Mouse (Mus musculus): ENCODE data around the gene Tgfbr3.

Tgfbr3 gene

GRCm38 (mm10) chr5:107078361-107078760, 211.1 kb downstream of the Tgfbr3 start:
- DNase-seq (ENCODE audit: low spot score) = no peak

- no peak for DNase-seq (ENCODE audit: low spot score)
These were observed 211.5 kb downstream of the Tgfbr3 start for GRCm38 (mm10) chr5:107077900-107078299.

GRCm38 (mm10) chr5:107074980-107075583, 214.3 kb downstream of the Tgfbr3 start:
- no peak for DNase-seq (ENCODE audit: low spot score)

GRCm38 (mm10) chr5:107074350-107074749, 215.1 kb downstream of the Tgfbr3 start:
- DNase-seq (ENCODE audit: low spot score) = no peak

- no peak for DNase-seq (ENCODE audit: low spot score)
These were observed 215.9 kb downstream of the Tgfbr3 start for GRCm38 (mm10) chr5:107073536-107073935.

- DNase-seq (ENCODE audit: low spot score) = no peak
These were observed 221.3 kb downstream of the Tgfbr3 start for GRCm38 (mm10) chr5:107068146-107068545.

- no peak for DNase-seq (ENCODE audit: low spot score)
These were observed 221.9 kb downstream of the Tgfbr3 start for GRCm38 (mm10) chr5:107067531-107067930.

GRCm38 (mm10) chr5:107064922-107065321, 224.5 kb downstream of the Tgfbr3 start:
- no peak for DNase-seq (ENCODE audit: low spot score)

GRCm38 (mm10) chr5:107062229-107062852, 227.1 kb downstream of the Tgfbr3 start:
- DNase-seq (ENCODE audit: low spot score) = no peak

GRCm38 (mm10) chr5:107059514-107059913, 229.9 kb downstream of the Tgfbr3 start:
- DNase-seq (ENCODE audit: low spot score) = no peak

- no peak for DNase-seq (ENCODE audit: low spot score)
These were observed 230.8 kb downstream of the Tgfbr3 start for GRCm38 (mm10) chr5:107058642-107059041.
